Mouse (Mus musculus) inflammation-experienced regulatory T-cells, adult 6 months (primary cell): ENCODE data around the gene Syngr1. TPM values are rescaled to one million over a fixed set of nuclear protein-coding genes. Genes with fewer than 3 reads are reported as not detected.
A peak's percentile ranks its signal among the peaks of the same experiment; 100 is the strongest.
"Not testable (repeated sequence)": the region's sequence is repeated elsewhere in the genome, so short reads cannot be mapped to it uniquely, and the experiment has no call there.

Experiments
- ATAC-seq: one replicate; pipeline ENCODE4 v1.8.0; 2017
- polyA plus RNA-seq, 3 experiments: library from polyadenylated mRNA; unstranded; fragments of 100-300 nt; shearing (Covaris generic); gene quantifications; one replicate each; pipeline ENCODE4 v1.2.1; 2017

The Syngr1 gene
- polyA plus RNA-seq, 3 experiments from 2014 or later: 0.77 to 1.7 TPM; not detected in 1

GRCm38 (mm10) chr15:80121721-80122325, 30.7 kb downstream of the Syngr1 start:
- no peak for ATAC-seq

DNA sequence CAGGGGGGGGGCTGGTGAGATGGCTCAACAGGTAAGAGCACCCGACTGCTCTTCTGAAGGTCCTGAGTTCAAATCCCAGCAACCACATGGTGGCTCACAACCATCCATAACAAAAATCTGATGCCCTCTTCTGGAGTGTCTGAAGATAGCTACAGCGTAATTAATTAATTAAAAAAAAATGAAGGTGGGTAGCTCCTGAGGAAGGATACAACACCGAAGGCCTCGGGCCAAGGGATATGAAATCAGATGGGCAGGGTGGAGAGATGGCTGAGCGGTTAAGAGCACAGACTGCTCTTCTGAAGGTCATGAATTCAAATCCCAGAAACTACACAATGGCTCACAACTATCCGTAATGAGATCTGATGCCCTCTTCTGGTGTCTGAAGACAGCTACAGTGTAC, 31.3 kb downstream of the Syngr1 start:
- not testable (repeated sequence) for ATAC-seq

DNA sequence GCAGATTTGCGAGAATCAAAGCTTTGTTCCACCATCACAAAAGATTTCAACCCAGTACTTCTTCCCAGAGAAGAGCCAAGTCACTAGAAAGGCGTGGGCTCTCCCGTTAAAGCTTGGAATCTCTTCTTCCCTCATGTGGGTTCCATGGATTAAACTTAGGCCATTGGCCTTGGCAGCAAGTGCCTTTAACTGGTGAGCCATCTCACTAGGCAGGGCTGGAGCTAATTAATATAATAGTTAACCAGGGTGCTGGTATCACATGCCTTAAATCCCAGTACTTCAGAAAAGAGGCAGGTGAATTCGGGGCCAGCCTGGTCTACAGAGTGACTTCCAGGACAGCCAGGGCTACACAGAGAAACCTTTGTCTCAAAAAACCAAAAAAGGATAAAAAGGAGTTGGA, 33.5 kb downstream of the Syngr1 start:
- ATAC-seq: no peak

DNA sequence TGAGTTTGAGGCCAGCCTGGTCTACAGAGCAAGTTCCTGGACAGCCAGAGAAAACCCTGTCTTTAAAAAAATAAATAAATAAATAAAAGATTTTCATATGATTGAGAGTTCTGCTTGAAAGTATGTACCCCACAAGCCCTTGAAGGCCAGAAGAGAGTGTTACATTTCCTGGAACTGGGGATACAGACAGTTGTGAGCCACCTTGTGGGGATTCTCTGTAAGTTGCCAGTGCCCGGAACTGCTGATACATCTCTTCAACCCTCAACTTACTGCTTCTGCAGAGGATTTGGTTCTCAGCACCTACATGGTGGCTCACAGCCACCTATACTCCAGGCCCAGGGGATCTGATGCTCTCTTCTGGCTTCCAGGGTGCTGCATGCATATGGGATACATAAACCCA, 36.1 kb downstream of the Syngr1 start:
- ATAC-seq: no peak

DNA sequence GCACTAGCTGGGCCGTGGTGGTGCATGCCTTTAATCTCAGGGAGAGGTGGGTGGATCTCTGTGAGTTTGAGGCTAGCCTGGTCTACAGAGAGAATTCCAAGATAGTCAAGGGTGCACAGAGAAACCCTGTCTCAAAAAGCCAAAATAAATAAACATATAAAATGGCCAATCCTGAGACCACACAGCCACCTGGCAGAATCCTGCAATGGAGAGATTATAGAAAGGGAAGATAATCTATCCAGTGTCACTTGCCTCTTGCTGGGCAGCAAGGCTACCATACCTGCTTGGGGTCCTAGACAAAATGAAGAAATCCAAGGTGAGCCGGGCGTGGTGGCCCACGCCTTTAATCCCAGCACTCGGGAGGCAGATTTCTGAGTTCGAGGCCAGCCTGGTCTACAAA, 38.8 kb downstream of the Syngr1 start:
- ATAC-seq: no peak

- no peak for ATAC-seq
These were observed 39.6 kb downstream of the Syngr1 start for GRCm38 (mm10) chr15:80130689-80131088.

DNA sequence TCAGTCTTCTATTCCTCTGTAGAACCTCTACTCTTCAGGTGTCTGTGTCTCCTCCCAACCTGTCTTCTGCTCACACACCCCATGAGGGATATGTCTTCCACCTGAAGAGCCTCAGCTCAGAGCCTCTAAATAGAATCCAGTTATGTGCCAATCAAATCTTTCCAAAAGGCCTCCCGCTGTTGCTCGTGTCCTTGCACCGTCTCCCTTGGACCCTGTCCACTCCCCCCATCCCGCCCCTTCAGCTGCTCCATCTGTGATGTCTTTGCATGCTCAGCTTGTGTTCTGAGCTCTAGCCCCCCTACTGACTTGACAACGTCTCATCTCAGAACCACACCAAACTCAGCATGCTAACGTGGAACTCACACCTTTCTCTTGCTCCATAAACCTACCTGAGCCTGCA, 40.3 kb downstream of the Syngr1 start:
- ATAC-seq: no peak

DNA sequence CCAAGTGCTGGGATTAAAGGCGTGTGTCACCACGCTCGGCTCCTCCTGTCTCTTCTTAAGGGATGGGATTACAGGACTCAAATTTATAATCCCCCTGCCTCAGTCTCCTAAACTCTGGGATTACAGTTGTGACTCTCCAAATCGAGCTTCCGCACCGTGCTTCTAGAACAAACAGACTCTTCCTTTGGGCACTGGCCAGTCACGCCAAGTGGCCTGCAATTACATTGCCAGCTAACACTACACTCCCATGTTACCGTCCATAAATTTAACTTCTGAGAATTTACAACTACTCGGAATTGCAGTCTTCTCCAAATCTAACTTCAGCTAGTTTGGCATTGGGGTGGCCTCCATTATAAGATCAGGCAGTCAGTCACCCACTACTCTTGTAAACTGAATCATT, 41.3 kb downstream of the Syngr1 start:
- ATAC-seq: no peak

DNA sequence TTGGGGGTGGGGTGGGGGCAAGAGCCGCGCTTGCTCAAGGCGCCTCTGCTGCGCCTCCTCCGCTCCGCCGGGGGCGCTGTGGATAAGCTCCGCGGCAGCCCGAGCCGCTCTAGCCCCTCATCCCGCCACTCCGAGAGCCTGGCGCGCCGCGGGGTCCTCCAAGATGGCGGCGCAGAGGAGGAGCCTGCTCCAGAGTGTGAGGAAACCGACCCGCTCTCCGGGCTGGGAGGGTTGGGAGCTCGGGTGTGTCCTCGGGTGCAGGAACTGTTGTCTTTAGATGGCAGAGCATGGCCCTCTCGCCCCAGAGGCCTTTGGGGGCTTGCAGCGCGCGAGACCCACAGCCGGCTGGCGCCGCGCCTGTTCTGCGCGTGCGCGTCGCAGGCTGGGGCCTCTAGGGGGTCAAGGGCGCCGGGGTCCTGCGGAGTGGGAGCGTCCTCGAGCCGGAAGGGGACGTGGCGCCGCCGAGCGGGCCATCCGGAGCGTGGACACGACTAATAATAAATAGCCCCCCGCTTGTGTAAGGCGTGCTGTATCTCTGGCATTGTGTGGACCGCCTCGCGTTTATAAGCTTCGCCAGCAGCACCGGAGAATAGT, 42.0 kb downstream of the Syngr1 start, which contains the start of gene Tab1:
Gene Tab1 (plus strand): TSS at position 135 of the 594 bp plus-strand sequence.
- ATAC-seq: peak; percentile 92

GRCm38 (mm10) chr15:80133682-80134449, 42.7 kb downstream of the Syngr1 start:
- peak; percentile 9 for ATAC-seq

- no peak for ATAC-seq
These were observed 43.3 kb downstream of the Syngr1 start for GRCm38 (mm10) chr15:80134450-80134847.

- ATAC-seq: no peak
These were observed 44.4 kb downstream of the Syngr1 start for GRCm38 (mm10) chr15:80135499-80135898.

GRCm38 (mm10) chr15:80136645-80137044, 45.5 kb downstream of the Syngr1 start:
- ATAC-seq: no peak

DNA sequence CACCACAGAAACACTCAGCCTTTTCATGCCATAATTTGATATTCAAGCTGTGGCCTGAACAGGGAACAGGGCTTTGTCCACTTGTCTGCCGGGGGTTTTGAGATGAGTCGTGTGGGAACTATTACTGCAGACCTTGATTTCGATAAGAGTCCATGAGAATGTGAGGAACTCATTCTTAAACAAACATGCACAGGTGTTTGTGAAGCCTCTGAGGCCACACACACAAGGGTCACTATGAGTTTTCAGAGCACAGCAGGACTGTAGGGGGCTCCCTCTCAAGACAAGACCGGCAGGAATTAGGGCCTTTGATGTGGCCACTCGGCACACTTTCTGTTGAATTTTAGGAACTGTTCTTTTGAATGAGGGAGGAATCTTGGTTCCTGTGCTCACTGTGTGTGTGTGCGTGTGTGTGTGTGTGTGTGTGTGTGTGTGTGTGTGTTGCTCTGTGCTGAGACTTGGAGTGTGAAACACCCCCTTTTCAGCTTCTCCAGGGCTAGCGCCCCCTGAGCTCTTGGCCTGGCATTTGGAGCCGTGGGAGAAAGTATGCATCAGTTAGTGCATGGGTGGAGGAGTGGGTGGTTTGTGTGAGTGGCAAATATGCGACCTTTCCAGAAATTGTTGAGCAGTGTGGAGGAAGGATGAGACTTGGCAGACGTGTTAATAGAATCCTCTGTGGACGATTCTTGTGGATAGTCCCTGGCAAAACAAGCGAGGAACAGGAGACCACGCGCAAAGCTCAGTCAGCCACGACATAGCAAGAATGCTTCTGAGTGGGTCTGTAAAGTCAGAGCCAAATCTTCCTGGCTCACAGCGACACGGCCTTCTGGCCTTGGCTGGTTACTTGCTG, 47.0 kb downstream of the Syngr1 start:
- ATAC-seq: no peak

- no peak for ATAC-seq
These were observed 49.2 kb downstream of the Syngr1 start for GRCm38 (mm10) chr15:80140302-80140701.

- no peak for ATAC-seq
These were observed 49.7 kb downstream of the Syngr1 start for GRCm38 (mm10) chr15:80140878-80141277.

GRCm38 (mm10) chr15:80142130-80142529, 51.0 kb downstream of the Syngr1 start:
- no peak for ATAC-seq

DNA sequence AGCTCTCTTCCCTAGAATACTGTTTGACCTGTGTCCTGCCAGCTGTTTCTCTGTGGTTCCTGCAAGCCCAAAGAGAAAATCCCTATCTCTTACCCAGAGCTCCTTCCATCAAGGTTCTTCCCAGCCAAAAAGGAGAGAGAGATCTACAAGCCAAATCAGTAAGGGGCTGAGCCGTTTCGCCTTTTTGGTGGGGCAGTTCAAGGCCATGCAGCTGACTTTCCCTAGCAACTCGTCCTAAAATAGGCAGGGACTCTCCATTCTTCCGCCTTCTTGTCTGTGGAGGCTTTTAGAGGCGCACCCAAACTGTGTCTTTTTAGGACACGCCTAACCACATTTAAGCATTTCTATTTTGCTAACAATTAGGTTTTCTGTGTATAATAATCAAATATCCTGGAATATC, 52.6 kb downstream of the Syngr1 start:
- ATAC-seq: no peak

GRCm38 (mm10) chr15:80145397-80145796, 54.3 kb downstream of the Syngr1 start:
- no peak for ATAC-seq

GRCm38 (mm10) chr15:80146153-80146552, 55.0 kb downstream of the Syngr1 start:
- no peak for ATAC-seq

GRCm38 (mm10) chr15:80147090-80147489, 56.0 kb downstream of the Syngr1 start:
- ATAC-seq: no peak

- no peak for ATAC-seq
These were observed 56.4 kb downstream of the Syngr1 start for GRCm38 (mm10) chr15:80147511-80147910.

GRCm38 (mm10) chr15:80148565-80148964, 57.4 kb downstream of the Syngr1 start:
- ATAC-seq: no peak
